Mouse (Mus musculus) brain, embryonic 18.5 days (tissue): ENCODE measurements around the gene Trim2.

Source experiments
- DNase-seq: peaks from one replicate; pipeline ENCODE4 v3.0.0-alpha.2; 2012; ENCODE audit warnings: low read depth, low spot score

Trim2 gene

GRCm38 (mm10) chr3:84136509-84136908 is 170.2 kb downstream of the Trim2 start:
- no peak for DNase-seq

GRCm38 (mm10) chr3:84135933-84136332 is 170.7 kb downstream of the Trim2 start:
- DNase-seq: no peak

- no peak for DNase-seq
Observed at GRCm38 (mm10) chr3:84135387-84135786, 171.3 kb downstream of the Trim2 start.

GRCm38 (mm10) chr3:84131369-84131768 is 175.3 kb downstream of the Trim2 start:
- no peak for DNase-seq

- DNase-seq: no peak
Observed at GRCm38 (mm10) chr3:84130776-84131175, 175.9 kb downstream of the Trim2 start.

GRCm38 (mm10) chr3:84128871-84129870 is 177.5 kb downstream of the Trim2 start:
- DNase-seq: no peak

GRCm38 (mm10) chr3:84127431-84127830 is 179.2 kb downstream of the Trim2 start:
- DNase-seq: no peak

- DNase-seq: no peak
Observed at GRCm38 (mm10) chr3:84126721-84127120, 180.0 kb downstream of the Trim2 start.

- no peak for DNase-seq
Observed at GRCm38 (mm10) chr3:84125704-84126289, 180.9 kb downstream of the Trim2 start.

- DNase-seq: no peak
Observed at GRCm38 (mm10) chr3:84123461-84123860, 183.2 kb downstream of the Trim2 start.

GRCm38 (mm10) chr3:84118718-84119117 is 188.0 kb downstream of the Trim2 start:
- no peak for DNase-seq

- DNase-seq: no peak
Observed at GRCm38 (mm10) chr3:84118178-84118577, 188.5 kb downstream of the Trim2 start.
